Mouse (Mus musculus): ENCODE measurements around the gene Sh3pxd2b. TPM values are rescaled to one million over a fixed set of nuclear protein-coding genes. Genes with fewer than 3 reads are reported as not detected.
A peak's percentile ranks its signal among the peaks of the same experiment; 100 is the strongest.
"Not testable (repeated sequence)": the region's sequence is repeated elsewhere in the genome, so short reads cannot be mapped to it uniquely, and the experiment has no call there.

Gene Sh3pxd2b
- 26.0 and 35.9 TPM in 2 replicates for total RNA-seq (2014; rRNA removed)
- 5.7 and 7.4 TPM in 2 replicates for polyA plus RNA-seq (2015; fragmentation: Nextera tagmentation; extraction: Ambion mirVana)

DNA sequence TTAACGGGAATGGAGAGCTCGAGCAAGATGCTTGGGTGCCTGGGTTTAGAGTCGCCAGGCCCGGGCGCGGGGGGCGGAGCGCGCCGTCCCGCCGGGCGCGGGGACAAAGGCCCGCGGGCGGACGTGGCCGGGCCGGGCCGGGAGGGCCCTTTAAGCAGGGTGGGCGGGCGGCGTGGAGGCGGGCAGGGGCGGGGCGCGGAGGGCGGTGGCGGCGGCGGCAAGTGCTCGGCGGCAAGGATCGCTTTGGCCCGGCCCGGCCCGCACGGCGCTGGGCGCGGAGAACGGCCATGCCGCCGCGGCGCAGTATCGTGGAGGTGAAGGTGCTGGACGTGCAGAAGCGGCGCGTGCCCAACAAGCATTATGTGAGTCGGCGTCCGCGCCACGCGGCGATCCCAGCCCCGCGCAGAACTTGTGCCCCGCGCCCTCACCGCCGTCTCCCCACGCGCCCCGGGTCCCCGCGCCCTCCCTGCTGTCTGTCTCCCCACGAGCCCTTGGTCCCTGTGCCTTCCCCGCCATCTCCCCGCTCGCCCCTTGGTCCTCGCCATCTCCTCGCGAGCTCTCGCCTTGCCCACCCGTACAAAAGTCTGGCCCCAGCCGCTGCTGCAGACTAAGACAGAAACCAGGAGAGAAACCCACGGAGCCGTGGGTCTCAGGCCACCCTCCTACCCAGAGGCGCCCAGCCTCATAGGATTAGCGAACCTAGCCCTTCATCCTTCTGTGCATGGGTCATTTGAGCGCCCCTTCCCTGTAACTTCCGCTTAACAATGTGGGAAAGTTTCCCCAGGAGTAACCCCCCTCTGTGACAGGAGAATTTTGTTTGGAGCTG lies at the start of gene Sh3pxd2b:
Gene Sh3pxd2b, plus strand, starts transcription at position 214 of the 826 bp plus-strand sequence.
- peak within 1 kb of the TSS; percentile 91 for H3K9ac ChIP-seq
- peak within 1 kb of the TSS; percentile 65 for H3K4me2 ChIP-seq (ENCODE audit: low read depth)
- H3K36me3 ChIP-seq (ENCODE audit: insufficient read depth), result peaks cover 7% of the 10 kb centered on the region; the same call in 1 of the 2 replicates
- no peak for TF ChIP-seq CTCF (IDR thresholded peaks at IDR 0.05; ENCODE audit: low read depth)
- peak within 1 kb of the TSS; percentile 82 for H3K27ac ChIP-seq (ENCODE audit: low read depth, low read length)
- peaks cover 17% of the 10 kb centered on the region for H3K4me1 ChIP-seq (ENCODE audit: insufficient read depth)
- no peaks in the 10 kb centered on the region for H3K9me3 ChIP-seq (ENCODE audit: low read length)
- peak within 1 kb of the TSS; percentile 77 for H3K4me3 ChIP-seq (ENCODE audit: low read depth, low read length)
- ATAC-seq, result peak; percentile 80
- 5% methylated on average over 75 of the region's 86 CpGs for WGBS
- DNase-seq, result peak; percentile 55
- H3K27me3 ChIP-seq (ENCODE audit: insufficient read depth, low read length), result no peaks in the 10 kb centered on the region

DNA sequence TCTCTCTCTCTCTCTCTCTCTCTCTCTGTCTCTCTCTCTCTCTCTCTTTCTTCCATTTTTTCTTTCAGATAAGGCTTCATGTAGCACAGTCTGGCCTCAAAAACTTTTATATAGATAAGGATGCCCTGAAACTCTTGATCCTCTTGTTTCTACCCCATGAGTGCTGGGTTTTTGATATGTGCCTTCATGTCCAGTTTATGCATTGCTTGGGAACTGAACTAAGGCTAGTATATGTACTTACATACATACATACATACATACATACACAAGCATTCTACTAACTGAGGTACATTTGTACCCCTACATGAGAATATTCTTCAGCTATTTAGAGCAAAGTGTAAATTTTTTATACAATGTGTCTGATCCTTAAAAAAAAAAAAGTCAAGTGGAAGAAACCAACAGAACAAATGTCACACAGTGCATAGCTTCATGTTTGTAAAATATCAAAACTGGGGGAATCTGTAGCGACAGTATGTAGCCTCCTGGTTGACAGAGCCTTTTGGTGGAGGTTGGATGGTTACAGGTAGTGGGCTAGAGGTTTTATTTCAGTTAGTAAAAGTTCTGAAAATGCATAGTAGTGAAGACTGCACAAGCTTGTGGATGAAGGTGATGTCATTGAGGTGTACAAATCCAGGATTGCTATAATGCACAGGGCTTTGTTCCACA lies 49.6 kb upstream of the Sh3pxd2b start:
- no peak overlapping the region for H3K4me2 ChIP-seq (ENCODE audit: low read depth)
- no peak overlapping the region for H3K27ac ChIP-seq (ENCODE audit: low read depth, low read length)
- TF ChIP-seq CTCF (IDR thresholded peaks at IDR 0.05; ENCODE audit: low read depth), result no peak

DNA sequence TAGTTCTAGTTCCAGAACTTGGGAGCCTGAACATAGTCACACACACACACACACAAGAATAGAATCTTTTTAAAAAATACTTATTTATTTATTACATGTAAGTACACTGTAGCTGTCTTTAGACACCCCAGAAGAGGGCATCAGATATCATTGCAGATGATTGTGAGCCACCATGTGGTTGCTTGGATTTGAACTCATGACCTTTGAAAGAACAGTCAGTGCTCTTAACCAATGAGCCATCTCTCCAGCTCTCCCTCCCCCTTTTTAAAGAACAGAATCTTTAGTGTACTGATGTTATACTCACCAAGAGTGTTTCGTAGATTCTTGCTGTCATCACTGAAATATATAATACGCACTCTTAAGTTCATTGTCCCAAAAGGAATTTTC lies 49.1 kb upstream of the Sh3pxd2b start:
- Histone ChIP-seq H3K9ac (no peak overlapping the region), H3K27me3 (ENCODE audit: insufficient read depth, low read length) (no peaks in the 10 kb centered on the region), H3K4me1 (ENCODE audit: insufficient read depth) (peaks cover 7% of the 10 kb centered on the region; the same call in 1 of the 2 replicates), H3K9me3 (ENCODE audit: low read length) (no peaks in the 10 kb centered on the region), H3K4me2 (ENCODE audit: low read depth) (no peak overlapping the region), H3K36me3 (ENCODE audit: insufficient read depth) (no peaks in the 10 kb centered on the region), H3K4me3 (ENCODE audit: low read depth, low read length) (no peak overlapping the region), H3K27ac (ENCODE audit: low read depth, low read length) (no peak overlapping the region)
- TF ChIP-seq CTCF (IDR thresholded peaks at IDR 0.05; ENCODE audit: low read depth), result no peak
- DNase-seq, result no peak
- no peak for ATAC-seq
- whole genome bisulfite sequencing, result 95% methylated on average over 2 of the region's 2 CpGs

More for the DNA sequence above, 49.6 kb upstream of the Sh3pxd2b start:
- Histone ChIP-seq H3K9ac (no peak overlapping the region), H3K9me3 (ENCODE audit: low read length) (no peaks in the 10 kb centered on the region), H3K4me1 (ENCODE audit: insufficient read depth) (0 out of 2 replicates have a peak, but pooled peaks cover 4% of the 10 kb centered on the region), H3K36me3 (ENCODE audit: insufficient read depth) (no peaks in the 10 kb centered on the region), H3K27me3 (ENCODE audit: insufficient read depth, low read length) (no peaks in the 10 kb centered on the region), H3K4me3 (ENCODE audit: low read depth, low read length) (no peak overlapping the region)
- 98% methylated on average over 1 of the region's 1 CpGs for WGBS
- DNase-seq, result no peak
- no peak for ATAC-seq

DNA sequence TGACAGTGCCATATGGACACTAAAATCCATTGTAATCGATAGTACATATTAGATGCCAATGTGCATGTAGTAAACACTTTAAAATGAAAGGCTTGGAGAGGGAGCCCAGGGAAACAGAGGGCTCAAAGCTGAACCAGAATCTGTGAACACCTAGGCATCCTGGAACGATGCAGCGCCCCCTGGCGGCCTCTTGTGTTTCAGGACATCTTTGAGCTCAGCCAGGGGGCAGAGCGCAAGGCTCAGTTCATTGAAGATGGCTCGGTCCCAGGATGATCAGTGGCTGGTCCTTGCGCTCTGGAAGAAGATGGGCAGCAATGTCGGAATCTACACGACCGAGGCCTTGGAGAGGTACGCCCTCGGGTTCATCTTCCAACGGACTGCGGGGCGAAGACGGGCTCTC lies 47.8 kb upstream of the Sh3pxd2b start, which contains the start of gene Hbq1a:
Gene Hbq1a, plus strand, starts transcription at position 205 of the 400 bp plus-strand sequence.
- not testable (repeated sequence) for H3K27ac ChIP-seq (ENCODE audit: low read depth, low read length); H3K9me3 ChIP-seq (ENCODE audit: low read length); H3K4me1 ChIP-seq (ENCODE audit: insufficient read depth); H3K9ac ChIP-seq; H3K36me3 ChIP-seq (ENCODE audit: insufficient read depth); H3K27me3 ChIP-seq (ENCODE audit: insufficient read depth, low read length)
- peak; percentile 76 for ATAC-seq
- peak; percentile 71 for DNase-seq
- TF ChIP-seq CTCF (IDR thresholded peaks at IDR 0.05; ENCODE audit: low read depth), result peak; percentile 88
- H3K4me3 ChIP-seq (ENCODE audit: low read depth, low read length), result peak within 1 kb of the TSS; percentile 20; the same call in 1 of the 2 replicates
- H3K4me2 ChIP-seq (ENCODE audit: low read depth), result peak within 1 kb of the TSS; percentile 42
- 6% methylated on average over 16 of the region's 16 CpGs for WGBS

DNA sequence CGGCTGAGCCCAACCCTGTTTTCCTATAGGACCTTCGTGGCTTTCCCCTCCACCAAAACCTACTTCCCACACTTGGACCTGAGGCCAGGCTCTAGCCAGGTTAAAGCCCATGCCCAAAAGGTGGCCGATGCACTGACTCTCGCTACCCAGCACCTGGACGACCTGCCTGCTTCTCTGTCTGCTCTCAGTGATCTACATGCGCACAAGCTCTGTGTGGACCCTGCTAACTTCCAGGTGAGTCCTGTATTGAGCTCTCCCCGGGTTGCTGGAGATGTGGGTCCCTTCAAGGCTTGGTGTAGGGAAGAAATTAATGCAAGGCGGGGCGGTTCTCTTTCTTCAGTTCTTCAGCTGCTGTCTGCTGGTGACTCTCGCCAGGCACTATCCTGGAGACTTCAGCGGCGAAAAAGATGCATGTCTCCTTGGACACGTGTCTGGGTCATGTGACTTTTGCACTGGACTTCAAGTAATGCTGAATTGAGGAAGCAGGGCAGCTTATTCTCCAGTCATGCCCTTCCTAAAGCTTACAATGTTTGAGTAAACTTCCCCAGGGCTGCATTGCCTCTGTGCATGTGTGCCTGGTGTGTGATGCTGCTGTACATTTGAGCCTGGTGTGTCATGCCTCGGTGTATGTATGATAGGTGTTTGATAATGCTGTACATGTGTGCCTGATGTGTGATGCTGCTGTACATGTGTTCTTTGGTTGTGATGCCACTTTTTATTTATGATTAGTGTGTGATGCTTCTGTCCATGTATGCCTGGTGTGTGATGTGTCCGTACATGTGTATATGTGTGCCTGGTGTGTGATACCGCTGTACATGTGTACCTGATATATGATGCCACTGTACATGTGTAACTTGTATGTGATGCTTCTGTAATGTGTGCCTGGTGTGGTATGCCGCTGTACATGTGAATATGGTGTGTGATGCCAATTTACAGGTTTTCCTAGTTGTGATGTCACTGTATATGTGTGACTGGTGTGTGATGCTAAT lies 47.0 kb upstream of the Sh3pxd2b start:
- Histone ChIP-seq H3K4me1 (ENCODE audit: insufficient read depth) (peaks cover 7% of the 10 kb centered on the region; the same call in 1 of the 2 replicates), H3K9ac (no peak overlapping the region), H3K4me3 (ENCODE audit: low read depth, low read length) (peak overlapping the region; percentile 20; the same call in 1 of the 2 replicates), H3K9me3 (ENCODE audit: low read length) (no peaks in the 10 kb centered on the region), H3K27me3 (ENCODE audit: insufficient read depth, low read length) (no peaks in the 10 kb centered on the region), H3K4me2 (ENCODE audit: low read depth) (peak overlapping the region; percentile 42), H3K36me3 (ENCODE audit: insufficient read depth) (no peaks in the 10 kb centered on the region), H3K27ac (ENCODE audit: low read depth, low read length) (no peak overlapping the region)
- DNase-seq, result no peak
- 0 out of 2 replicates have a peak, but pooled peaks have one; percentile 8 for ATAC-seq
- TF ChIP-seq CTCF (IDR thresholded peaks at IDR 0.05; ENCODE audit: low read depth), result no peak
- 60% methylated on average over 14 of the region's 17 CpGs for WGBS

DNA sequence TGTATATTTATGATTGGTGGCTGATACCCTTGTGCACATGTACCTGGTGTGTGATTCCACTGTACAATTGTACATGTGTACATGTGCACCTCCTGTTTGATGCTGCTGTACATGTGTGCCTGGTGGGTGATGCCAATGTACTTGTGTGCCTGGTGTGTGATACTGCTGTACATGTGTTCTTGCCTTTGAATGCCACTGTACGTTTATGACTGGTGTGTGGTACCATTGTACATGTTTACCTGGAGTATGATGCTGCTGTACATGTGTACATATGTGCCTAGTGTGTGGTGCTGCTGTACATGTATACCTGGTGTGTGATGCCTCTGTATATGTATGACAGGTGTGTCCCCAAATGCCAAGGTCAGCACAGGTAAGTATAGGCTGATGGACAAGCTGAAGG lies 46.1 kb upstream of the Sh3pxd2b start:
- Histone ChIP-seq H3K9ac (no peak overlapping the region), H3K27me3 (ENCODE audit: insufficient read depth, low read length) (no peaks in the 10 kb centered on the region), H3K27ac (ENCODE audit: low read depth, low read length) (no peak overlapping the region), H3K36me3 (ENCODE audit: insufficient read depth) (no peaks in the 10 kb centered on the region), H3K4me3 (ENCODE audit: low read depth, low read length) (no peak overlapping the region), H3K9me3 (ENCODE audit: low read length) (no peaks in the 10 kb centered on the region), H3K4me2 (ENCODE audit: low read depth) (no peak overlapping the region), H3K4me1 (ENCODE audit: insufficient read depth) (peaks cover 7% of the 10 kb centered on the region; the same call in 1 of the 2 replicates)
- WGBS, result 69% methylated on average over 1 of the region's 1 CpGs
- DNase-seq (no peak), ATAC-seq (no peak)
- TF ChIP-seq CTCF (IDR thresholded peaks at IDR 0.05; ENCODE audit: low read depth), result no peak
